Mouse (Mus musculus) heart, postnatal 0 days (tissue): ENCODE measurements around the gene Tceal3.

Experiments used
- CTCF ChIP-seq: IDR thresholded peaks from 2 replicates; pipeline ENCODE4 v1.5.1; 2016; ENCODE audit warnings: antibody characterized with exemption, control low read depth, low read depth
- EP300 ChIP-seq: IDR thresholded peaks from 2 replicates; pipeline ENCODE4 v1.6.1; 2016; ENCODE audit warnings: antibody characterized with exemption, low read depth

DNA sequence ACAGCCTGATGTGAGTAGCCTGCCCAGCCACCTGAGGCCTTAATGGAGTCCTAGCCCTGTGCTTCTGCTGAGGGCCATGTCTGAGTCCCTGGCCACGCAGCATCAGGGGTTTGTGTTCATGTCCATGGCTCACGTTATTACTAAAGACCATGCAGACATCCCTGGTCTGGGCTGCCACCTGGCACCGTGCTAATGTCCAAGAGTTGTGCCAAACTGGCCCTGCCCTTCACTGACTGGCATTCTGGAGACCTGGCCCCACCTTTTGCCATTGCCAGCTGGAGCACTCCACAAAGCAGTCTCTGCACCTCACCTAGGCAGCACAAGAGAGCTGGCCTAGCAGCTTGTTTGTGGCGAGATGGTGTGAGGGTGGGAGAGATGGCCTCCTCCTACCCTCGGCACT, 102.6 kb downstream of the Tceal3 start:
- TF ChIP-seq CTCF = no peak
- TF ChIP-seq EP300 = no peak
